Mouse (Mus musculus): ENCODE measurements around the gene Tcn2. TPM values are rescaled to one million over a fixed set of nuclear protein-coding genes. Genes with fewer than 3 reads are reported as not detected.

The Tcn2 gene
- polyA plus RNA-seq, 1 experiment from 2014 or later: 28.3 TPM

GRCm38 (mm10) chr11:3878660-3879059 is 53.3 kb downstream of the Tcn2 start:
- Histone ChIP-seq H3K4me1 (no peaks in the 10 kb centered on the region), H3K9ac (no peak overlapping the region), H3K4me2 (replicated peaks) (no peak overlapping the region), H3K36me3 (no peaks in the 10 kb centered on the region), H3K27ac (no peak overlapping the region), H3K9me3 (no peaks in the 10 kb centered on the region), H3K27me3 (replicated peaks) (no peaks in the 10 kb centered on the region), H3K4me3 (no peak overlapping the region)
- WGBS: 78% methylated on average over 7 of the region's 7 CpGs
- no peak for ATAC-seq (ENCODE audit: low FRiP score, low read depth)

- no peaks in the 10 kb centered on the region for H3K4me1 ChIP-seq
- no peak overlapping the region for H3K4me3 ChIP-seq
- H3K27me3 ChIP-seq (replicated peaks): no peaks in the 10 kb centered on the region
- H3K4me2 ChIP-seq (replicated peaks): no peak overlapping the region
- no peak overlapping the region for H3K9ac ChIP-seq
- WGBS: 83% methylated on average over 6 of the region's 6 CpGs
- no peaks in the 10 kb centered on the region for H3K9me3 ChIP-seq
- no peak for ATAC-seq (ENCODE audit: low FRiP score, low read depth)
- no peak overlapping the region for H3K27ac ChIP-seq
- H3K36me3 ChIP-seq: no peaks in the 10 kb centered on the region
Observed at GRCm38 (mm10) chr11:3876419-3876818, 55.5 kb downstream of the Tcn2 start.

Other genes starting within 250 kb of the Tcn2 start
- 5.5 and 7.6 TPM in 2 replicates for gene Osbp2, start 68.3 kb downstream of the Tcn2 start, polyA plus RNA-seq (2016; fragmentation: Nextera tagmentation; extraction: Ambion mirVana)
- 0.47 and 0.59 TPM in 2 replicates for gene 4921536K21Rik, start 37.1 kb downstream of the Tcn2 start, polyA plus RNA-seq (2016; fragmentation: Nextera tagmentation; extraction: Ambion mirVana)
- gene Dusp18, start 36.9 kb downstream of the Tcn2 start, polyA plus RNA-seq (2016; fragmentation: Nextera tagmentation; extraction: Ambion mirVana): 22.2 and 23.5 TPM in 2 replicates
- gene Slc35e4, start 17.5 kb downstream of the Tcn2 start, polyA plus RNA-seq (2016; fragmentation: Nextera tagmentation; extraction: Ambion mirVana): 9.1 and 9.6 TPM in 2 replicates
- 68.1 and 75.7 TPM in 2 replicates for gene Pes1, start 31.8 kb upstream of the Tcn2 start, polyA plus RNA-seq (2016; fragmentation: Nextera tagmentation; extraction: Ambion mirVana)
- gene 4930556J24Rik, start 44.6 kb upstream of the Tcn2 start, polyA plus RNA-seq (2016; fragmentation: Nextera tagmentation; extraction: Ambion mirVana): 0.28 and 0.49 TPM in 2 replicates
- 2.5 and 3.0 TPM in 2 replicates for gene Gal3st1, start 51.5 kb upstream of the Tcn2 start, polyA plus RNA-seq (2016; fragmentation: Nextera tagmentation; extraction: Ambion mirVana)
- 0.06 TPM in 1 of 2 replicates, not detected in the other for gene Sec14l4, start 99.3 kb upstream of the Tcn2 start, polyA plus RNA-seq (2016; fragmentation: Nextera tagmentation; extraction: Ambion mirVana)
- gene Sec14l3, start 132.7 kb upstream of the Tcn2 start, polyA plus RNA-seq (2016; fragmentation: Nextera tagmentation; extraction: Ambion mirVana): not detected in 2 replicates
- gene Mtfp1, start 163.3 kb upstream of the Tcn2 start, polyA plus RNA-seq (2016; fragmentation: Nextera tagmentation; extraction: Ambion mirVana): 4.5 and 5.6 TPM in 2 replicates
- gene Sec14l2, start 191.3 kb upstream of the Tcn2 start, polyA plus RNA-seq (2016; fragmentation: Nextera tagmentation; extraction: Ambion mirVana): 2.3 and 3.1 TPM in 2 replicates
- gene Rnf215, start 203.0 kb upstream of the Tcn2 start, polyA plus RNA-seq (2016; fragmentation: Nextera tagmentation; extraction: Ambion mirVana): 40.0 and 41.2 TPM in 2 replicates
- gene Ccdc157, start 228.1 kb upstream of the Tcn2 start, polyA plus RNA-seq (2016; fragmentation: Nextera tagmentation; extraction: Ambion mirVana): 7.6 and 8.3 TPM in 2 replicates
- 65.7 and 70.1 TPM in 2 replicates for gene Sf3a1, start 228.2 kb upstream of the Tcn2 start, polyA plus RNA-seq (2016; fragmentation: Nextera tagmentation; extraction: Ambion mirVana)